Mouse (Mus musculus) hindbrain, postnatal 0 days (tissue): ENCODE data around the gene Daam1. TPM values are rescaled to one million over a fixed set of nuclear protein-coding genes. Genes with fewer than 3 reads are reported as not detected.
A peak's percentile ranks its signal among the peaks of the same experiment; 100 is the strongest.

Source experiments
- ATAC-seq: fragments of 200-750 bp; cut with Nextera tagmentation; 2 replicates; pipeline ENCODE4 v1.8.0; 2017; ENCODE audit warnings: mild to moderate bottlenecking, moderate TSS enrichment, moderate library complexity
- DNase-seq: peaks from one replicate; pipeline ENCODE4 v3.0.0-alpha.2; 2015; ENCODE audit warnings: low spot score
- H3K27ac ChIP-seq: fragments of 300-500 bp; sonication (generic); 2 replicates; pipeline ENCODE4 v1.5.1; 2014; ENCODE audit warnings: mild to moderate bottlenecking
- H3K27me3 ChIP-seq: fragments of 300-500 bp; sonication (generic); 2 replicates; pipeline ENCODE4 v1.6.1; 2014; ENCODE audit warnings: low read length, mixed read lengths; ENCODE audit not compliant: insufficient read depth
- H3K36me3 ChIP-seq: fragments of 300-500 bp; sonication (generic); 2 replicates; pipeline ENCODE4 v1.6.1; 2014; ENCODE audit warnings: low read length, mixed read lengths; ENCODE audit not compliant: insufficient read depth
- H3K4me1 ChIP-seq: fragments of 300-500 bp; sonication (generic); 2 replicates; pipeline ENCODE4 v1.6.1; 2014; ENCODE audit warnings: antibody characterized with exemption, low read length, mixed read lengths; ENCODE audit not compliant: insufficient read depth
- H3K4me2 ChIP-seq: fragments of 300-500 bp; sonication (generic); 2 replicates; pipeline ENCODE4 v1.6.1; 2014; ENCODE audit warnings: low read depth, mild to moderate bottlenecking, low read length, moderate library complexity, mixed read lengths
- H3K4me3 ChIP-seq: fragments of 300-500 bp; sonication (generic); 2 replicates; pipeline ENCODE4 v1.5.1; 2014; ENCODE audit warnings: low read length
- H3K9ac ChIP-seq: fragments of 300-500 bp; sonication (generic); replicated peaks from 2 replicates; pipeline ENCODE4 v1.6.1; 2014; ENCODE audit warnings: mild to moderate bottlenecking, low read length, moderate library complexity, mixed read lengths
- H3K9me3 ChIP-seq: fragments of 300-500 bp; sonication (generic); 2 replicates; pipeline ENCODE4 v1.6.1; 2016; ENCODE audit warnings: low read length, mixed read lengths
- CTCF ChIP-seq: IDR thresholded peaks from 2 replicates; pipeline ENCODE4 v1.5.1; 2016; ENCODE audit warnings: antibody characterized with exemption, control low read depth, low read depth
- WGBS: fragments of 180-500 bp; shearing (Covaris S2); extraction: QIAGEN DNeasy Blood & Tissue Kit; methylation state at CpG from one replicate; pipeline ENCODE4 v1.1.7; 2014; 5-methylcytosine and 5-hydroxymethylcytosine counted together
- polyA plus RNA-seq: library from polyadenylated mRNA; unstranded; fragments of >200 nt; fragmentation: Nextera tagmentation; extraction: Ambion mirVana; gene quantifications from 2 replicates; pipeline ENCODE4 v1.2.1, GENCODE M21; 2015
- total RNA-seq: library from RNA; depleted of rRNA; stranded (reverse); fragments of >200 nt; gene quantifications from 2 replicates; pipeline ENCODE4 v1.2.3, GENCODE M21; 2014

Gene Daam1
- total and polyA plus RNA-seq, 2 experiments from 2014 or later = 21.9 to 46.8 TPM

- TF ChIP-seq CTCF = no peak
- 30% methylated on average over 5 of the region's 5 CpGs for WGBS
- no peak overlapping the region for H3K9ac ChIP-seq
- H3K4me1 ChIP-seq = no peaks in the 10 kb centered on the region
- H3K27ac ChIP-seq = no peak overlapping the region
- no peaks in the 10 kb centered on the region for H3K9me3 ChIP-seq
- H3K4me2 ChIP-seq = no peak overlapping the region
- H3K27me3 ChIP-seq = no peaks in the 10 kb centered on the region
- peaks cover 23% of the 10 kb centered on the region for H3K36me3 ChIP-seq
- DNase-seq (peak; percentile 43), ATAC-seq (no peak)
- no peak overlapping the region for H3K4me3 ChIP-seq
Observed at GRCm38 (mm10) chr12:71954180-71954935, 123.5 kb downstream of the Daam1 start.

- Histone ChIP-seq H3K4me1 (no peaks in the 10 kb centered on the region), H3K4me3 (no peak overlapping the region), H3K27ac (no peak overlapping the region), H3K9ac (no peak overlapping the region), H3K9me3 (no peaks in the 10 kb centered on the region), H3K4me2 (no peak overlapping the region), H3K36me3 (peaks cover 10% of the 10 kb centered on the region), H3K27me3 (no peaks in the 10 kb centered on the region)
- 17% methylated on average over 6 of the region's 6 CpGs for whole genome bisulfite sequencing
- peak; percentile 84 for ATAC-seq
- DNase-seq = peak; percentile 49
- no peak for TF ChIP-seq CTCF
Observed at GRCm38 (mm10) chr12:71956980-71957379, 126.1 kb downstream of the Daam1 start.

GRCm38 (mm10) chr12:71957496-71957895 is 126.6 kb downstream of the Daam1 start:
- Histone ChIP-seq H3K27me3 (no peaks in the 10 kb centered on the region), H3K4me3 (no peak overlapping the region), H3K36me3 (peaks cover 9% of the 10 kb centered on the region), H3K9me3 (no peaks in the 10 kb centered on the region), H3K9ac (no peak overlapping the region), H3K4me1 (no peaks in the 10 kb centered on the region), H3K4me2 (no peak overlapping the region), H3K27ac (no peak overlapping the region)
- 23% methylated on average over 5 of the region's 5 CpGs for WGBS
- DNase-seq = peak; percentile 51
- peak; percentile 28; the same call in 1 of the 2 replicates for ATAC-seq
- no peak for TF ChIP-seq CTCF

GRCm38 (mm10) chr12:71959351-71959991 is 128.6 kb downstream of the Daam1 start:
- DNase-seq = peak; percentile 54
- Histone ChIP-seq H3K4me1 (no peaks in the 10 kb centered on the region), H3K27ac (no peak overlapping the region), H3K9me3 (no peaks in the 10 kb centered on the region), H3K36me3 (peaks cover 9% of the 10 kb centered on the region), H3K9ac (no peak overlapping the region), H3K4me3 (no peak overlapping the region), H3K27me3 (no peaks in the 10 kb centered on the region), H3K4me2 (no peak overlapping the region)
- peak; percentile 61; the same call in 1 of the 2 replicates for ATAC-seq
- no peak for TF ChIP-seq CTCF
- 10% methylated on average over 6 of the region's 6 CpGs for WGBS

- no peak overlapping the region for H3K4me2 ChIP-seq
- H3K27me3 ChIP-seq = no peaks in the 10 kb centered on the region
- no peak overlapping the region for H3K9ac ChIP-seq
- no peak for TF ChIP-seq CTCF
- ATAC-seq = no peak
- H3K9me3 ChIP-seq = no peaks in the 10 kb centered on the region
- H3K4me1 ChIP-seq = no peaks in the 10 kb centered on the region
- no peak overlapping the region for H3K4me3 ChIP-seq
- no peak overlapping the region for H3K27ac ChIP-seq
- WGBS = 75% methylated on average over 3 of the region's 3 CpGs
- peaks cover 9% of the 10 kb centered on the region for H3K36me3 ChIP-seq
- no peak for DNase-seq
Observed at GRCm38 (mm10) chr12:71961671-71962070, 130.8 kb downstream of the Daam1 start.

- H3K9ac ChIP-seq = no peak overlapping the region
- no peak for DNase-seq
- H3K4me3 ChIP-seq = no peak overlapping the region
- H3K36me3 ChIP-seq = peaks cover 9% of the 10 kb centered on the region
- no peak overlapping the region for H3K27ac ChIP-seq
- no peak for ATAC-seq
- 64% methylated on average over 4 of the region's 4 CpGs for WGBS
- no peaks in the 10 kb centered on the region for H3K9me3 ChIP-seq
- no peak overlapping the region for H3K4me2 ChIP-seq
- TF ChIP-seq CTCF = no peak
- H3K4me1 ChIP-seq = no peaks in the 10 kb centered on the region
- no peaks in the 10 kb centered on the region for H3K27me3 ChIP-seq
Observed at GRCm38 (mm10) chr12:71962616-71963015, 131.7 kb downstream of the Daam1 start.

GRCm38 (mm10) chr12:71968592-71968991 is 137.7 kb downstream of the Daam1 start:
- no peak for DNase-seq
- no peak for ATAC-seq
- Histone ChIP-seq H3K9ac (no peak overlapping the region), H3K27ac (no peak overlapping the region), H3K36me3 (peaks cover 27% of the 10 kb centered on the region), H3K4me2 (no peak overlapping the region), H3K4me1 (no peaks in the 10 kb centered on the region), H3K4me3 (no peak overlapping the region), H3K9me3 (no peaks in the 10 kb centered on the region), H3K27me3 (no peaks in the 10 kb centered on the region)
- WGBS = 72% methylated on average over 4 of the region's 4 CpGs
- TF ChIP-seq CTCF = no peak
